Mouse (Mus musculus): ENCODE results near the gene Cd3e.
"Not testable (repeated sequence)": the region's sequence is repeated elsewhere in the genome, so short reads cannot be mapped to it uniquely, and the experiment has no call there.

DNA sequence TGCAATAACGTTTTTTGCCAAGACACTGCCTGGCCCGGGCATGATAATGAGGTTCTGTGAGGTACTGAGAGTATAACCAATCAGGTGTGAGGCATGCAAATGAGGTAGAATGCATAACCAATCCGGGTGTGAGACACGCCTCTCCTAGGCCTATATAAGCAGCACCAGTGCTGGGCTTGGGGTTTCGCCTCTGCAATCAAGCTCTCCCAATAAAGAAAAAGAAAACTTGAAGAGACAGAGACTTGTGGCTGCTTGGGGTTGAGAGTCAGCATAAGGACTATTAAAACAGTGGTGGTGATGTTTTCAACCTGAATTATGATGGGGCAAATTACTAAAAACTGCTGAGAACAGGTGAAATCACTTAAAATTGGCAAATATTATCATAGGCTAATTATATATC is 41.7 kb downstream of the Cd3e start:
- TF ChIP-seq POLR2A (IDR thresholded peaks at IDR 0.05; ENCODE audit: borderline replicate concordance, extremely low read depth, low read depth, low read length); CTCF (IDR thresholded peaks at IDR 0.05; ENCODE audit: insufficient read depth, low read length): not testable (repeated sequence)
